Mouse (Mus musculus) T-helper 2 cell (primary cell): ENCODE measurements around the gene Ets2.

ENCODE experiments used
- in situ Hi-C: fragments of 300-600 bp; cut with MboI, MseI; formaldehyde crosslinking; loops from one replicate; pipeline ENCODE4 v1.15.1; 2025; ENCODE audit warnings: high pct_unique_total_duplicates

The Ets2 gene

DNA sequence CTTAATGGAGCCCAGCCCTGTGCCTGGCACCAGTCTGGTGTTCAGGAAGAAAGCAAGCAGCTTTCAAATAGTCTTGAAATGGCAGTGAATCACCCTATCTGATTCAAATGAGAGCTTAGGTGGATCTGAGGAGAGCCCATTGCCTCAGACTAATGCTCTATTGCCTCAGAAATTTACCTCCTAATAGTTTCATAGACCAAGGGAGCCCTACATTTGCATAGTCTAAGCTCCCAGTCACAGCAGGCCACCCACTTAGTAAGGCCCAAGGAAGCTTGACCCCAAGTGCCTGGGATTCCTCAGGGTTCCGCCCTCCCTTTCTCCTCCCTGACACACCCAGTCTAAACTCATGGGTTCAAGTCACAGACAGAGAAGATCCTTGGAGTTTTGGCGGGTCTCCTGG lies 65.4 kb downstream of the Ets2 start:
- in situ Hi-C loops: no loop called here

- in situ Hi-C loops: no loop called here
Observed at GRCm38 (mm10) chr16:95769066-95769995, 67.5 kb downstream of the Ets2 start.

DNA sequence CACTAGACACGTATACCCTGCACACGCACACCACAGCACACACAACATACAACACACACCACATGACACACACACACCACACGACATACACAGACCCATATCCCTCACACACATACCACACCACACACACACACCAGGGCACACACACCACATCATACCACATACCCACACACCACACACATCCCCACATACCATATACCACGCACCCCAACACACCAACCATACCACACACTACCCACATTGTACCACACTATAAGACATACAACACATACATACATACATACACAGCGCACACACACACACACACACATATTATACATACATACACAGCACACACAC lies 68.1 kb downstream of the Ets2 start:
- in situ Hi-C loops: loop anchor here (5.0 kb wide), 2 partner anchors 37 to 48 kb away; no protein-coding TSS in a partner anchor

DNA sequence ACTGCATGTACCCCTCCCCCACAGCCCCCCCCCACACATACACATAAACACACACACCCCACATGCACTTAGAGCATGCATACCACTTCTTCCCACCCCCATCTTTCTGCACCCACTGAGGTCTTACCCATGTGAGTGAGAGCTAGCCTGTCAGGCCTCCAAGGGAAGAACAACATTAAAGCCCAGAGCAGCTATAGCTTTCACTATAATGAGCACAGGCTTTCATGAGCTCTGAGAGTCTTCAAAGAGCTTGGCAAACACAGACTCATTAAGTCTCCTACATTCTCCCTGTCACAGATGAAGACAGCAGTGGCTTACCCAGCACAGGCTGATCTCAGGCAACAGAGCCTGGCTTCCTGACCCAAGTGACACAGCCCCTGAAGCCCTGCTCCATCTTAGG lies 68.5 kb downstream of the Ets2 start:
- in situ Hi-C loops: loop anchor here (5.0 kb wide), 2 partner anchors 37 to 48 kb away; no protein-coding TSS in a partner anchor
